Mouse (Mus musculus) limb, embryonic 15.5 days (tissue): ENCODE measurements around the gene Timeless. TPM values are rescaled to one million over a fixed set of nuclear protein-coding genes. Genes with fewer than 3 reads are reported as not detected.
"Not testable (repeated sequence)": the region's sequence is repeated elsewhere in the genome, so short reads cannot be mapped to it uniquely, and the experiment has no call there.

Source experiments
- ATAC-seq: fragments of 200-750 bp; cut with Nextera tagmentation; 2 replicates; pipeline ENCODE4 v1.8.0; 2017; ENCODE audit warnings: low read depth, moderate TSS enrichment; ENCODE audit not compliant: insufficient number of reproducible peaks, low FRiP score, low TSS enrichment
- H3K27ac ChIP-seq: fragments of 300-500 bp; sonication (generic); 2 replicates; pipeline ENCODE4 v1.5.1; 2015; ENCODE audit warnings: moderate library complexity, mild to moderate bottlenecking, inconsistent platforms
- H3K27me3 ChIP-seq: fragments of 300-500 bp; sonication (generic); 2 replicates; pipeline ENCODE4 v1.6.1; 2015; ENCODE audit warnings: inconsistent platforms
- H3K36me3 ChIP-seq: fragments of 300-500 bp; sonication (generic); 2 replicates; pipeline ENCODE4 v1.6.1; 2015; ENCODE audit warnings: inconsistent platforms
- H3K4me1 ChIP-seq: fragments of 300-500 bp; sonication (generic); 2 replicates; pipeline ENCODE4 v1.6.1; 2015; ENCODE audit warnings: inconsistent platforms
- H3K4me2 ChIP-seq: fragments of 300-500 bp; sonication (generic); 2 replicates; pipeline ENCODE4 v1.6.1; 2015; ENCODE audit warnings: mild to moderate bottlenecking, inconsistent platforms
- H3K4me3 ChIP-seq: fragments of 300-500 bp; sonication (generic); 2 replicates; pipeline ENCODE4 v1.5.1; 2015; ENCODE audit warnings: mild to moderate bottlenecking, inconsistent platforms
- H3K9ac ChIP-seq: fragments of 300-500 bp; sonication (generic); 2 replicates; pipeline ENCODE4 v1.6.1; 2015; ENCODE audit warnings: inconsistent platforms
- H3K9me3 ChIP-seq: fragments of 300-500 bp; sonication (generic); 2 replicates; pipeline ENCODE4 v1.6.1; 2016; ENCODE audit warnings: inconsistent platforms
- WGBS: fragments of 180-500 bp; shearing (Covaris S2); methylation state at CpG from one replicate; pipeline ENCODE4 v1.1.7; 2015; 5-methylcytosine and 5-hydroxymethylcytosine counted together
- polyA plus RNA-seq: library from polyadenylated mRNA; unstranded; fragments of >200 nt; fragmentation: Nextera tagmentation; extraction: Ambion mirVana; gene quantifications from 2 replicates; pipeline ENCODE4 v1.2.1, GENCODE M21; 2015

The Timeless gene
- polyA plus RNA-seq, 1 experiment from 2014 or later = 46.2 TPM

DNA sequence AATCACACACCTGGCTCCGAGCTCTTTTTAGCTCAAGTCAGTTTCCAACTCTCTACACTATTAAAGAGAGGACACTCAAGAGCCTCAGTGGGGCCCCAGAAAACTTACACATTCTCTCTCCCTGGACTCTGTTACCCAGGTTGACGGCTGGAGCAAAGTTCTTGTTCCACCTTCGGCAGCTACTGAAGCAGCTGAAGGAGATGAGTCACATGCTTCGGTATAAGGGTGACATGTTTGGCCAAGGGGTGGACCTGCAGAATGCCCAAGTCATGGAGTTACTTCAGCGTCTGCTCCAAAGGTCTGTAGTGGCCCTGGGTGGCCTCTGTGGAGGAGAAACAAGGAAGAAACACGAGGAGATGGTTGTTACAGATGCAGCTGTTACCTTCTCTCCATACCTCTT, 49.1 kb downstream of the Timeless start:
- Histone ChIP-seq H3K36me3 (peaks cover 61% of the 10 kb centered on the region), H3K4me3 (no peak overlapping the region), H3K27ac (no peak overlapping the region), H3K4me2 (no peak overlapping the region), H3K27me3 (no peaks in the 10 kb centered on the region), H3K9me3 (no peaks in the 10 kb centered on the region), H3K9ac (no peak overlapping the region), H3K4me1 (no peaks in the 10 kb centered on the region)
- 87% methylated on average over 6 of the region's 6 CpGs for WGBS
- no peak for ATAC-seq

DNA sequence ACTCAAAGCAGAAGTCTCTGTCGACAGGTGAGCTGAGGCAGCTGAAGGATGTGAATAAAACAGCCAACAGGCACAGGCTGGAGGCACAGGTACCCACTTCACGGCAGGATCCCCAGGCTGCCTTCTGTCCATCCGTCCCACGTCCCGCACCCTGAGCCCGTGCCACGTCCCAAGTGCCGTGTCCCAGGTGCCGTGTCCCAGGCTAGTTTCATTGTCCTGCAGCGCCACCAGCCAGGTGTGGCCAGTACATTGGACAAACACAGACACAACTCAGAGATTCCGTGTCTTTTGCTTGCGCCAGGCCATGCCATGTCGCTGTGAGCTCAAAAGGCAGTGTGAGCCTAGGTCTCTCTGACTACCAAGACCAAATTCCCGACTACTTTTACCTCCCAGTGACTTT, 49.8 kb downstream of the Timeless start:
- 90% methylated on average over 14 of the region's 14 CpGs for WGBS
- no peak for ATAC-seq
- Histone ChIP-seq H3K36me3 (peaks cover 65% of the 10 kb centered on the region), H3K27me3 (no peaks in the 10 kb centered on the region), H3K4me3 (no peak overlapping the region), H3K9ac (no peak overlapping the region), H3K27ac (no peak overlapping the region), H3K9me3 (no peaks in the 10 kb centered on the region), H3K4me1 (no peaks in the 10 kb centered on the region), H3K4me2 (no peak overlapping the region)

DNA sequence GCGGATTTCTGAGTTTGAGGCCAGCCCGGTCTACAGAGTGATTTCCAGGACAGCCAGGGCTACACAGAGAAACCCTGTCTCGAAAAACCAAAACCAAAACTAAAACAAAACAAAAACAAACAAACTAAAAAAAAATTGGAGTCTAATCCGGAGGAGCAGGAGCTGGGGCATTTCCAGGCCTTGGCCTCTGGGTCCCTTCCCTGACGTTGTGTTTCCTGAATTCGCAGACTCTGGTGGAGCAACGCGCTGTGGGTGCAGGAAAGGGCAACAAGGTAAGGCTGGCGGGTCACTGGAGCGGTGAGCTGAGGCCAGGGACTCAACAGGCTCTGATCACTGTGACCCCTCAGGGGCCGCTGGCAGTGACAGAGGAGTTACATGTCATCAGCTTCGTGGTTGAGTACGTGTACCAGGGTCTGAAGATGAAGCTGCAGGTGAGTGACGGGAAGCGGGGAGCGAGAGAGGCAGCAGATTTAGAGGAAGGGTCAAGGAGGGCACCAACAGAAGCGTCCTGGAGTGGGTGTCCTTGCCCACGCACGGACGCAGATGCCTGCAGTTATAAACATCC, 51.1 kb downstream of the Timeless start:
- H3K4me3 ChIP-seq = no peak overlapping the region
- WGBS = 92% methylated on average over 20 of the region's 20 CpGs
- H3K27me3 ChIP-seq = no peaks in the 10 kb centered on the region
- no peaks in the 10 kb centered on the region for H3K4me1 ChIP-seq
- no peak overlapping the region for H3K9ac ChIP-seq
- H3K9me3 ChIP-seq = no peaks in the 10 kb centered on the region
- no peak overlapping the region for H3K4me2 ChIP-seq
- H3K36me3 ChIP-seq = peaks cover 65% of the 10 kb centered on the region
- ATAC-seq = no peak
- no peak overlapping the region for H3K27ac ChIP-seq

DNA sequence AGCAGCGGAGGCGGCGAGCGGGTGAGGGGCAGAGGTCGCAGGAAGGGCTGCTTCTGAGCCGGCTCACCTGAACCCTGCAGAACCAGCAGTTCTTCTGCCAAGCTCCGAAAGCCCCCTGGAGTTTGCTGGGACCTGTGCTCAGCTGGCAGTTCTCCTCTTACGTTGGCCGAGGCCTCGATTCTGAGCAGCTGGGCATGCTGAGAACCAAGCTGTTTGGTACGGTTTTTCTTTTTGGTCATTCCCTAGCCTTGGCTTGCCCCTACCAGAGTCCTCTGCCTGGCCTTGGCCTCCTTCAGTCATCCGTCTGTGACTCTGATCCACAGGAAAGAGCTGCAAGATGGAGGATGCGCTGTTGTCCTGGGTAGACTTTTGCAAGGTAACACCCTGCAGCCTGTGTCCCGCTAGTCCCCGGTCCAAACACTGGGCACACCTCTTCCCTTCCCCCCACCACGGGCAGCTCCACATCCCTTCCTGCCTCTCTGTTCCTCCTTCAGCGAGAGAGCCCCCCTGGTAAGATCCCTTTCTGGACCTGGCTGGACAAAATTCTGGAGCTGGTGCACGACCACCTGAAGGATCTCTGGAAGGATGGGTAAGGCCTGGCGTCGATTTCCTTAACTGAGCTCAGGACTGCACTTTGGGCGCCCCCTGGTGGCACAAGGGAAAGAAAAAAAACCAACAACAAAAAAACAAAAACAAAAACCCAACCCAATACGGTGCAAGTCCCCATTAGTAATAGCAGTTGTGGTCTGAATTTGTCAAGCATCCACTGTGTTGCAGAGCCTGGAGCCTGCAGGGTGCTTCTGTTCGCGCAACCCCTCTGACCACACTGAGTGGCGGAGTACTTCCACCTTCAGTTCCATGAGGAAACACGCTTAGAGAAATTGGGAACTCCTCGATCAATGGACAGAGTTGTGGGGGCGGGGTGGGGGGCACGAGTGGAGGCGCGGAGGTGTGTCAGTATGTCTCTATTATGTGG, 52.0 kb downstream of the Timeless start:
- Histone ChIP-seq H3K4me1 (no peaks in the 10 kb centered on the region), H3K27ac (no peak overlapping the region), H3K4me2 (no peak overlapping the region), H3K4me3 (no peak overlapping the region), H3K36me3 (peaks cover 67% of the 10 kb centered on the region), H3K9ac (no peak overlapping the region), H3K9me3 (no peaks in the 10 kb centered on the region), H3K27me3 (no peaks in the 10 kb centered on the region)
- ATAC-seq = no peak
- 65% methylated on average over 31 of the region's 31 CpGs for WGBS

DNA sequence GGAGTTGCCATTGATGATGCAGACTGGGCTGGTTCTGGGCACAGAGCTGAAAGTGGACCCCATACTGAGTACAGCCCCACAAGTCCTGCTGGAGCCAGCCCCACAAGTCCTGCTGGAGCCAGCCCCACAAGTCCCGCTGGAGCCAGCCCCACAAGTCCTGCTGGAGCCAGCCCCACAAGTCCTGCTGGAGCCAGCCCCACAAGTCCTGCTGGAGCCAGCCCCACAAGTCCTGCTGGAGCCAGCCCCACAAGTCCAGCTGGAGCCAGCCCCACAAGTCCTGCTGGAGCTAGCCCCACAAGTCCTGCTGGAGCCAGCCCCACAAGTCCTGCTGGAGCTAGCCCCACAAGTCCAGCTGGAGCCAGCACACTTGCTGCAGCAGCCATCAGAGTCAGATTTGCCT, 58.7 kb downstream of the Timeless start:
- H3K4me2 ChIP-seq = not testable (repeated sequence)
- WGBS = 91% methylated on average over 1 of the region's 1 CpGs
- H3K36me3 ChIP-seq = peaks cover 47% of the 10 kb centered on the region

DNA sequence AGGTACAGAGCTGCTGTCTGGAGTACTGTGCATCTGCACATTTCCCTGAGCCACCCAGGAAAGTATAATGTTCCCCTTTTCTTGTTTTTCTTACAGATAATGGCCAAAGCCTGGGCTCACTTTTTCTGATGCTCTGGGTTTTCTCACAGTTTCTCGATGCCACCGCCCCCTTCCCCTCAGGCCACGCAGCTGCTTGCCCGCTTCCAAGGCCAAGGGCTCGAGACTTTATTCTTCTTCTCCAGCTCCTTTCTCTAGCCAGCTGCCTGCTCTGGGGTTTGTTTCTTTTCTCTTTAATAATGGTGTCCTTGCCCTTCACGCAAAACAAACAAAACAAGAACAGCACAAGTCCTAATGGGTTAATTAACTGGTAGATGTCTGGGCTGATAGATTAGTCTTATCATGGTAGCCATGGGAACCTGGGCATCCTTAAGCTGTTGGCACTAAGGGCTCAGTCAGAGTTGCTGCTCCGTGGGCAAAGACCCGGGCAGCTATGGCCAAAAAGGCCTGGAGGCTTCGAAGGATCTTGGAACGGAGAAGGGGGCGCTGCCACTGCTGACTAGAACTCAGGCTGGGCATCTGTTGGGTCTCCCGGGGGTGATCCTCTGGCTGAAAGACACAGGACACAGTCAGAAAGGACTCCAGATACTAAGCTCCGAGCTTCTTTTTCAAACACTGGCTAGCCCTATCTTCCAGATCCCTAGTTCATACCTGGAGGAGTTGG, 64.7 kb downstream of the Timeless start:
- peaks cover 5% of the 10 kb centered on the region for H3K4me1 ChIP-seq
- no peak overlapping the region for H3K27ac ChIP-seq
- peaks cover 11% of the 10 kb centered on the region for H3K36me3 ChIP-seq
- H3K4me3 ChIP-seq = no peak overlapping the region
- no peaks in the 10 kb centered on the region for H3K27me3 ChIP-seq
- no peak for ATAC-seq
- H3K4me2 ChIP-seq = no peak overlapping the region
- 79% methylated on average over 13 of the region's 13 CpGs for WGBS
- H3K9me3 ChIP-seq = no peaks in the 10 kb centered on the region
- H3K9ac ChIP-seq = no peak overlapping the region

More for the DNA sequence above, 58.7 kb downstream of the Timeless start:
- H3K27ac ChIP-seq, H3K4me1 ChIP-seq, H3K4me3 ChIP-seq, H3K9me3 ChIP-seq, H3K27me3 ChIP-seq, H3K9ac ChIP-seq, ATAC-seq: not testable (repeated sequence)

DNA sequence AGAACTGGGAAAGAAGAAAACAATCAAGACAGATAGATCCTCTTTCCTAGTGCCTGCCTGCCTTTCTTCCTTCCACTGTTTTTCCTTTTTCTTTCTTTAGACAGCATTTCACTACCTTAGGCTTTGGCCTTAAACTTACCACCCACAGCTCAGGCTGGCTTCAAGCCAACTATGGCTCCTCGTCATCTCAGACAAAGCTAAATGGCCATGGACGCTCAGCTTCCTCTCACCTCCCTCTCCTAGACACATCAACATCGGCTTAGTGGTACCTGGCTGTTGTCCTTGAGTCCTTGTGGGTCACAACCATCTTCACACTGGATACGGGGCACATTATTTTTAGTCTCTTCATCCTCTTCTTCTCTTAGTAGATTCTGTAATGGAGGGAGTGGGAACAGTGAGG, 65.4 kb downstream of the Timeless start:
- Histone ChIP-seq H3K27ac (no peak overlapping the region), H3K9ac (no peak overlapping the region), H3K4me1 (peaks cover 7% of the 10 kb centered on the region), H3K4me3 (no peak overlapping the region), H3K36me3 (peaks cover 5% of the 10 kb centered on the region; the same call in 1 of the 2 replicates), H3K9me3 (no peaks in the 10 kb centered on the region), H3K27me3 (no peaks in the 10 kb centered on the region), H3K4me2 (no peak overlapping the region)
- 67% methylated on average over 4 of the region's 4 CpGs for WGBS
- no peak for ATAC-seq

DNA sequence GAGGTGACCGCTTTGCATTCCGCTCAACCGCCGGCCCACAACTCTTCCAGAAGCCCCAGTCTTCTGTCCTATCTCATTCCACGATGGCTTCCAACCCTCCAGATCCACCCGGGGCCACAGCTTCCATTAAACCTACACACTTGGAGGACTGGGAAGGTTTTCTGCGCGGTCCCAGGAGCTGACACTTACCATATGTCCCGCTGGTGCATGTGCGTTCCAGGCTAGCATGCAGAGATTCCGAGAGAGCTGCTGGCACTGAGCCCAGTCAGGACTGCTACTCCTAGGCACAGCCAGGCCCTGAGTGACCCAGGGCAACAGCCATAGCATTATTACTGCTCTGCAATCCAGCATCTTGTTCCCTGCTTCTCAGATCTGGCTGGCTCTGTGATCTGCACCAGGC, 65.8 kb downstream of the Timeless start:
- Histone ChIP-seq H3K27me3 (no peaks in the 10 kb centered on the region), H3K9ac (no peak overlapping the region), H3K9me3 (no peaks in the 10 kb centered on the region), H3K4me2 (no peak overlapping the region), H3K4me3 (no peak overlapping the region), H3K36me3 (0 out of 2 replicates have a peak, but pooled peaks cover 1% of the 10 kb centered on the region), H3K4me1 (peaks cover 11% of the 10 kb centered on the region), H3K27ac (no peak overlapping the region; the same call in 1 of the 2 replicates)
- ATAC-seq = no peak
- 53% methylated on average over 11 of the region's 11 CpGs for WGBS

DNA sequence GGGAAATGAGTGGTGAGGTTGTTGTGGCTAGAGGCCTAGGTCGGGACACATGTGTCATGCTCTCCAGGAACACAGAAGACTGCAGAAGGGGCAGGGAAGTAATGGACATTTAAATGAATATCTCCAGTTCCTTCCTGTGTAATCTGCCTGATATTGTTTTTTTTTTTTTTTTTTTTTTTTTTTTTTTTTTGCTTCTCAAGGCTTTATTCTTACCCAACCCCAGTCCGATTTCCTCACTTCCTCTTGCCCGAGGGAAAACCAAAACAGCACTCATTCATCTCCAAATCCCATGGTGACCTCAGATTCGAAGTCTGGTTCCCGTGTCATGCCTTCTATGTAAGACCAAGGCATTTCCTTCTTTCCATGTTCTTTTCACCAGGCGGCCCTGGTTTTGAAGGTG, 66.4 kb downstream of the Timeless start:
- Histone ChIP-seq H3K27me3 (no peaks in the 10 kb centered on the region), H3K4me1 (peaks cover 11% of the 10 kb centered on the region), H3K36me3 (no peaks in the 10 kb centered on the region), H3K4me3 (no peak overlapping the region), H3K9me3 (no peaks in the 10 kb centered on the region), H3K9ac (no peak overlapping the region), H3K4me2 (no peak overlapping the region), H3K27ac (no peak overlapping the region)
- no peak for ATAC-seq
- 72% methylated on average over 6 of the region's 6 CpGs for WGBS

DNA sequence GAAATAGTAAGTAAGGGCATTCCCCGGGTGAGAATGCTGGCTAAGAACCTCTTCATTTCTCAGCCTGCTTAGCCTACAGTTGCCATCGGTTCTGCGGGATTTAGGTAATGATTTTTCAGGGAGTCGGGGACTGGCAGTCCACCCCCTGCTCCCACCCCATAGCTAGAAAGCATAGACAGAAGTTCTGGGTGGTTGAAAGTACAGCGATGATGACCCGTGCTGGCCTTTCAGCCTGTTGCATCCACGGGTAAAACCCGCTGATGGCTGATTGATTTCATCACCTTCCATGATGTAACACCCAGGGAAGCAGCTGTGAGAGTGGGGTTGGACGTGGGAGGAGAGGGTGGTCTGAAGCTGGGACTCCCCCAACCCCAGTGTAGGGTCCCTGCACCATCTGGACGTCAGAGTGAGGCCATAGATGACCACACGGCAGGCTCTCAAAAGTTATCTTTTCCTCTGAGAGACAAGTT, 66.9 kb downstream of the Timeless start, which contains the start of gene Il23a:
Il23a (minus strand) TSS at position 51 of the 470 bp plus-strand sequence.
- Histone ChIP-seq H3K9ac (no peak within 1 kb of the TSS), H3K4me3 (no peak within 1 kb of the TSS), H3K9me3 (no peaks in the 10 kb centered on the region), H3K4me1 (peaks cover 11% of the 10 kb centered on the region), H3K27ac (no peak within 1 kb of the TSS; the same call in 1 of the 2 replicates), H3K36me3 (no peaks in the 10 kb centered on the region), H3K27me3 (no peaks in the 10 kb centered on the region), H3K4me2 (no peak within 1 kb of the TSS)
- 77% methylated on average over 11 of the region's 11 CpGs for WGBS
- ATAC-seq = no peak

DNA sequence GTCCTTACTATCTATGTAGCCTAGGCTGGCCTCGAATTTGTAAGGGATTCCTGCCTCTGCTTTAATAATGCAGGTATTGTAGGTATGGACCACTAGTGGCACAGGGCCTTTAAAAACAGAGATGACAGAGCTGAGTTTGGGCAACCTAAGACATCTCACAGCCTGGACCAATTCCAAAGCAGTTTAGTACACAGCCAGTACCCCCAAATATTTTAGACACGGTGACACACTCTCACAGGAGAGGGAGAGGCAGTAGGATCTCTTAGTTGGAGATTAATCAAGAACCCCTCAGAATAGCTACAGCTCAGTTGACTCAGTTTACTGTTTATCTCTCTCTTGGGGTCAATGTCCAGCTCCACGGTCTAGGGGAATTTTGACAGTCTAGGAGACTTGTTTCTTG, 70.5 kb downstream of the Timeless start:
- H3K9me3 ChIP-seq = no peaks in the 10 kb centered on the region
- H3K9ac ChIP-seq = peak overlapping the region; percentile 79
- no peak for ATAC-seq
- H3K4me1 ChIP-seq = peaks cover 20% of the 10 kb centered on the region
- no peaks in the 10 kb centered on the region for H3K36me3 ChIP-seq
- 35% methylated on average over 3 of the region's 3 CpGs for WGBS
- H3K27me3 ChIP-seq = no peaks in the 10 kb centered on the region
- H3K4me3 ChIP-seq = peak overlapping the region; percentile 60
- peak overlapping the region; percentile 97 for H3K27ac ChIP-seq
- H3K4me2 ChIP-seq = peak overlapping the region; percentile 71
